Mouse (Mus musculus) hindbrain, embryonic 14.5 days (tissue): Measurements from ENCODE around the gene Cercam. TPM values are rescaled to one million over a fixed set of nuclear protein-coding genes. Genes with fewer than 3 reads are reported as not detected.

Experiments used
- ATAC-seq: fragments of 200-750 bp; cut with Nextera tagmentation; 2 replicates; pipeline ENCODE4 v1.8.0; 2017; ENCODE audit warnings: moderate number of reproducible peaks, mild to moderate bottlenecking, moderate TSS enrichment, moderate library complexity; ENCODE audit not compliant: low FRiP score
- DNase-seq: peaks from one replicate; pipeline ENCODE4 v3.0.0-alpha.2; 2015; ENCODE audit warnings: low spot score
- H3K27ac ChIP-seq: fragments of 300-500 bp; sonication (generic); 2 replicates; pipeline ENCODE4 v1.5.1; 2014; ENCODE audit warnings: mild to moderate bottlenecking, moderate library complexity
- H3K27me3 ChIP-seq: fragments of 300-500 bp; sonication (generic); 2 replicates; pipeline ENCODE4 v1.6.1; 2014; ENCODE audit warnings: mild to moderate bottlenecking, low read length, mixed read lengths; ENCODE audit not compliant: control insufficient read depth, insufficient read depth
- H3K36me3 ChIP-seq: fragments of 300-500 bp; sonication (generic); replicated peaks from 2 replicates; pipeline ENCODE4 v1.6.1; 2014; ENCODE audit not compliant: control insufficient read depth, insufficient read depth
- H3K4me1 ChIP-seq: fragments of 300-500 bp; sonication (generic); replicated peaks from 2 replicates; pipeline ENCODE4 v1.6.1; 2014; ENCODE audit warnings: antibody characterized with exemption, low read length, mixed read lengths; ENCODE audit not compliant: control insufficient read depth, insufficient read depth
- H3K4me2 ChIP-seq: fragments of 300-500 bp; sonication (generic); replicated peaks from 2 replicates; pipeline ENCODE4 v1.6.1; 2014; ENCODE audit warnings: mild to moderate bottlenecking, moderate library complexity
- H3K4me3 ChIP-seq: fragments of 300-500 bp; sonication (generic); replicated peaks from 2 replicates; pipeline ENCODE4 v1.5.1; 2014; ENCODE audit warnings: mild to moderate bottlenecking, low read length
- H3K9ac ChIP-seq: fragments of 300-500 bp; sonication (generic); 2 replicates; pipeline ENCODE4 v1.6.1; 2014
- H3K9me3 ChIP-seq: fragments of 300-500 bp; sonication (generic); 2 replicates; pipeline ENCODE4 v1.6.1; 2016; ENCODE audit warnings: low read length; ENCODE audit not compliant: control insufficient read depth
- WGBS: fragments of 180-500 bp; shearing (Covaris S2); extraction: QIAGEN DNeasy Blood & Tissue Kit; methylation state at CpG from one replicate; pipeline ENCODE4 v1.1.7; 2014; 5-methylcytosine and 5-hydroxymethylcytosine counted together
- microRNA-seq: library from miRNA; unstranded; fragments of <30 nt; microRNA quantifications from one replicate; pipeline ENCODE4, GENCODE M21; 2016
- polyA plus RNA-seq: library from polyadenylated mRNA; unstranded; fragments of >200 nt; fragmentation: Nextera tagmentation; extraction: Ambion mirVana; gene quantifications from 2 replicates; pipeline ENCODE4 v1.2.1, GENCODE M21; 2014

Cercam gene
- polyA plus RNA-seq, 1 experiment from 2014 or later = 19.1 TPM

- Histone ChIP-seq H3K4me1 (no peaks in the 10 kb centered on the region), H3K27me3 (no peaks in the 10 kb centered on the region), H3K9ac (no peak overlapping the region), H3K36me3 (peaks cover 95% of the 10 kb centered on the region), H3K27ac (no peak overlapping the region), H3K4me2 (no peak overlapping the region), H3K9me3 (no peaks in the 10 kb centered on the region), H3K4me3 (no peak overlapping the region)
- DNase-seq (no peak), ATAC-seq (no peak)
- 72% methylated on average over 11 of the region's 11 CpGs for WGBS
These were observed 53.0 kb downstream of the Cercam start for GRCm38 (mm10) chr2:29922011-29922410.

- peaks cover 99% of the 10 kb centered on the region for H3K36me3 ChIP-seq
- H3K27me3 ChIP-seq = no peaks in the 10 kb centered on the region
- DNase-seq = no peak
- no peak overlapping the region for H3K4me3 ChIP-seq
- no peak overlapping the region for H3K4me2 ChIP-seq
- WGBS = 95% methylated on average over 5 of the region's 5 CpGs
- no peaks in the 10 kb centered on the region for H3K9me3 ChIP-seq
- no peaks in the 10 kb centered on the region for H3K4me1 ChIP-seq
- ATAC-seq = no peak
- no peak overlapping the region for H3K9ac ChIP-seq
- H3K27ac ChIP-seq = no peak overlapping the region
These were observed 57.6 kb downstream of the Cercam start for GRCm38 (mm10) chr2:29926542-29926941.

GRCm38 (mm10) chr2:29930506-29930905 is 61.5 kb downstream of the Cercam start:
- no peak overlapping the region for H3K27ac ChIP-seq
- no peak overlapping the region for H3K4me3 ChIP-seq
- no peaks in the 10 kb centered on the region for H3K27me3 ChIP-seq
- H3K4me2 ChIP-seq = no peak overlapping the region
- WGBS = 92% methylated on average over 10 of the region's 10 CpGs
- DNase-seq (no peak), ATAC-seq (no peak)
- no peak overlapping the region for H3K9ac ChIP-seq
- peaks cover 64% of the 10 kb centered on the region for H3K36me3 ChIP-seq
- no peaks in the 10 kb centered on the region; the same call in 1 of the 2 replicates for H3K4me1 ChIP-seq
- no peaks in the 10 kb centered on the region for H3K9me3 ChIP-seq

GRCm38 (mm10) chr2:29931194-29931593 is 62.2 kb downstream of the Cercam start:
- DNase-seq = no peak
- H3K9me3 ChIP-seq = no peaks in the 10 kb centered on the region
- ATAC-seq = no peak
- no peaks in the 10 kb centered on the region for H3K27me3 ChIP-seq
- WGBS = 89% methylated on average over 6 of the region's 6 CpGs
- H3K4me3 ChIP-seq = no peak overlapping the region
- no peak overlapping the region for H3K9ac ChIP-seq
- H3K4me1 ChIP-seq = peaks cover 6% of the 10 kb centered on the region
- H3K36me3 ChIP-seq = peaks cover 57% of the 10 kb centered on the region
- no peak overlapping the region for H3K27ac ChIP-seq
- H3K4me2 ChIP-seq = no peak overlapping the region

Small RNA genes within 50 kb of the gene (microRNA-seq; reads per million reads assigned to microRNA genes)
- gene Mir219a-2 (not detected), gene Mir219b (not detected)

Other genes starting within 250 kb of the Cercam start
- gene Rapgef1, start 249.4 kb upstream of the Cercam start, polyA plus RNA-seq = 19.9 and 22.3 TPM in 2 replicates
- 0.20 and 0.36 TPM in 2 replicates for gene Gm13420, start 117.5 kb upstream of the Cercam start, polyA plus RNA-seq
- not detected in 2 replicates for gene Gm13547, start 109.9 kb upstream of the Cercam start, polyA plus RNA-seq
- 35.1 and 35.3 TPM in 2 replicates for gene Coq4, start 81.7 kb upstream of the Cercam start, polyA plus RNA-seq
- 23.9 and 26.3 TPM in 2 replicates for gene Trub2, start 80.7 kb upstream of the Cercam start, polyA plus RNA-seq
- gene Slc27a4, start 66.5 kb upstream of the Cercam start, polyA plus RNA-seq = 40.1 and 43.7 TPM in 2 replicates
- gene Urm1, start 49.1 kb upstream of the Cercam start, polyA plus RNA-seq = 24.6 and 24.9 TPM in 2 replicates
- gene Odf2, start 20.1 kb downstream of the Cercam start, polyA plus RNA-seq = 49.0 and 63.5 TPM in 2 replicates
- gene Gle1, start 66.3 kb downstream of the Cercam start, polyA plus RNA-seq = 53.5 and 53.7 TPM in 2 replicates
- gene Sptan1, start 96.4 kb downstream of the Cercam start, polyA plus RNA-seq = 344 and 368 TPM in 2 replicates
- 66.6 and 67.2 TPM in 2 replicates for gene Wdr34, start 179.7 kb downstream of the Cercam start, polyA plus RNA-seq
- gene Set, start 188.2 kb downstream of the Cercam start, polyA plus RNA-seq = 339 and 347 TPM in 2 replicates
- 1.6 and 1.9 TPM in 2 replicates for gene Pkn3, start 208.5 kb downstream of the Cercam start, polyA plus RNA-seq
- gene Zdhhc12, start 224.5 kb downstream of the Cercam start, polyA plus RNA-seq = 27.2 TPM in 2 replicates